22 mouse cellular contexts compared by ENCODE assay signal in the genomic region with DNA sequence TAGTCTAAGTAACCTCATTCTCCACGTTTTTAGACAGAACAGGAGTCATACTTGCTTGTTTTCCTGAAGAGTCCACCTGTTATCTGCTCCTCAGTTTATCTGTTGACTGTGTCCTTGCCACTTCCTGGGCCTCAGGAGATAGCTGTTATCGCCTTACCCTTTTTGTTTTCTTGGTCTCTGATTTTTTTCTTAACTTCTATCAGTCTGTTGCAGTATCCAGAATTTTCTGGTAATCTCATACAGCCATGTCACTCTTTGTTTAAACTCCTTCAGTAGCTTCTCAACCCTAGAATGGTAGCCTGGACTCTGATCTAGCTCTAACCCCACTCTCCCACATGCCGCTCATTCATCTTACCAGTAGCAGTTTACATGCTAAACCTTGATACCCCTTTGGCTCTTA. TPM values are rescaled to one million over a fixed set of nuclear protein-coding genes. Genes with fewer than 3 reads are reported as not detected.
DNase-seq lines count a peak whose midpoint lies in the region; ATAC-seq and TF ChIP-seq lines count a peak whose summit lies in the region.
"Had no signal": no experiment of that assay in that cellular context is flagged by ENCODE, and none has a peak within 500 bp of the region (broad histone marks: within the 10 kb centered on the region; RNA-seq: fewer than 3 reads in every experiment).

No protein-coding gene starts in this region.

- H3K4me3 ChIP-seq in G1E (ENCODE audit: low read depth, low read length) (peak overlapping the region; percentile 9; the same call in 1 of the 2 replicates), MEL (ENCODE audit: control insufficient read depth in 1 of 2, insufficient read depth in 1 of 2, low read depth in 2 of 2, low read length in 2 of 2) (no peak overlapping the region)
- H3K4me3 ChIP-seq in liver, embryonic 14.5 days (ENCODE audit: insufficient read depth in 1 of 2, low read depth in 2 of 2, low read length in 2 of 2): no peak overlapping the region
- no peak overlapping the region for H3K4me3 ChIP-seq in hindbrain, embryonic 12.5 days
- H3K4me3 ChIP-seq: embryonic facial prominence, embryonic 15.5 days; erythroblast, embryonic 14.5 days; forebrain, embryonic 10.5 days; gastrocnemius, adult 2 months; heart, embryonic 10.5 days; heart, embryonic 15.5 days had no signal

- peak overlapping the region; percentile 40; the same call in 1 of the 2 replicates for H3K27ac ChIP-seq in MEL (ENCODE audit: control insufficient read depth, low read depth, low read length)
- no peak overlapping the region for H3K27ac ChIP-seq in liver, embryonic 14.5 days
- H3K27ac ChIP-seq in hindbrain, embryonic 12.5 days: no peak overlapping the region
- H3K27ac ChIP-seq: embryonic facial prominence, embryonic 15.5 days; forebrain, embryonic 10.5 days; heart, embryonic 10.5 days; heart, embryonic 15.5 days; hindbrain, embryonic 14.5 days had no signal

- DNase-seq in G1E (ENCODE audit: low spot score) (peak; percentile 34), MEL (ENCODE audit: low read depth, low spot score) (peak; percentile 57)
- peak in 1 of 3 experiments; percentile 13 for DNase-seq in liver, embryonic 14.5 days (ENCODE audit: low read depth in 3 of 3, low spot score in 3 of 3)
- no peak for DNase-seq in spleen, postnatal 14 days (ENCODE audit: low spot score in 2 of 2)
- DNase-seq in cerebellum, postnatal 4 days (ENCODE audit: low spot score in 2 of 2): no peak
- DNase-seq: adrenal gland, postnatal 10 days; cerebellum, adult 2 months; cerebellum, postnatal 10 days; embryo, embryonic 11 days; gastrocnemius, adult 2 months; gastrocnemius, postnatal 36 days; heart, adult 18-20 months; heart, postnatal 14 days had no signal

- H3K79me2 ChIP-seq in MEL (ENCODE audit: control insufficient read depth, insufficient read depth, low read length, poor library complexity): peaks cover 14% of the 10 kb centered on the region

- ATAC-seq in G1E (ENCODE audit: extremely low read depth, insufficient number of reproducible peaks, low FRiP score, poor library complexity, severe bottlenecking): peak; percentile 88
- ATAC-seq in liver, embryonic 14.5 days (ENCODE audit: insufficient read depth): peak; percentile 58; the same call in 1 of the 2 replicates
- ATAC-seq in megakaryocyte-erythroid progenitor cell, adult 5-6 weeks (replicated peaks; ENCODE audit: low FRiP score, low TSS enrichment, poor library complexity, severe bottlenecking): peak; percentile 81
- no peak for ATAC-seq in hindbrain, embryonic 12.5 days (ENCODE audit: low FRiP score)
- ATAC-seq: forebrain, embryonic 14.5 days had no signal

- TF ChIP-seq CTCF in G1E (IDR thresholded peaks at IDR 0.05; ENCODE audit: low read depth, low read length) (no peak), MEL (IDR thresholded peaks at IDR 0.05 in 2 of 3, conservative IDR thresholded peaks at IDR 0.05 in 1 of 3; ENCODE audit: control insufficient read depth in 1 of 3, insufficient read depth in 1 of 3, low read depth in 2 of 3, low read length in 3 of 3, poor library complexity in 1 of 3, severe bottlenecking in 1 of 3) (no peak)
- no peak for TF ChIP-seq CTCF in liver, embryonic 14.5 days (IDR thresholded peaks at IDR 0.05; ENCODE audit: low read depth)

- no peak for TF ChIP-seq RAD21 in MEL (IDR thresholded peaks at IDR 0.05; ENCODE audit: low read depth, low read length)

- H3K27me3 ChIP-seq in G1E (ENCODE audit: insufficient read depth, low read length): no peaks in the 10 kb centered on the region
- H3K27me3 ChIP-seq in MEL (ENCODE audit: control insufficient read depth in 1 of 2, insufficient read depth in 2 of 2, low read length in 2 of 2): no peaks in the 10 kb centered on the region
- H3K27me3 ChIP-seq in liver, embryonic 14.5 days (ENCODE audit: control insufficient read depth, insufficient read depth, low read length): no peaks in the 10 kb centered on the region
- H3K27me3 ChIP-seq in hindbrain, embryonic 12.5 days: no peaks in the 10 kb centered on the region
- H3K27me3 ChIP-seq: embryonic facial prominence, embryonic 15.5 days; heart, embryonic 15.5 days had no signal

- H3K4me2 ChIP-seq in liver, embryonic 14.5 days (ENCODE audit: low read depth): no peak overlapping the region
- H3K4me2 ChIP-seq in hindbrain, embryonic 12.5 days (replicated peaks): no peak overlapping the region
- H3K4me2 ChIP-seq: embryonic facial prominence, embryonic 15.5 days; heart, embryonic 15.5 days; hindbrain, embryonic 14.5 days had no signal

- H3K4me1 ChIP-seq in G1E (ENCODE audit: insufficient read depth, low read depth, low read length) (peaks cover 74% of the 10 kb centered on the region), MEL (ENCODE audit: control insufficient read depth in 1 of 2, insufficient read depth in 2 of 2, low read length in 2 of 2) (peaks cover 32 to 36% of the 10 kb centered on the region in 2 experiments)
- peaks cover 15% of the 10 kb centered on the region in 2 experiments for H3K4me1 ChIP-seq in liver, embryonic 14.5 days (replicated peaks; ENCODE audit: control insufficient read depth in 2 of 2, insufficient read depth in 2 of 2, low read length in 1 of 2)
- H3K4me1 ChIP-seq in hindbrain, embryonic 12.5 days: no peaks in the 10 kb centered on the region
- H3K4me1 ChIP-seq: embryonic facial prominence, embryonic 15.5 days; forebrain, embryonic 10.5 days; heart, embryonic 15.5 days had no signal

- no peak for TF ChIP-seq POLR2A in MEL (IDR thresholded peaks at IDR 0.05; ENCODE audit: control insufficient read depth in 1 of 2, insufficient read depth in 1 of 2, low read depth in 1 of 2, low read length in 2 of 2, poor library complexity in 1 of 2)

- no peak overlapping the region for H3K9ac ChIP-seq in MEL (ENCODE audit: control insufficient read depth, low read depth, low read length, poor library complexity, severe bottlenecking)
- H3K9ac ChIP-seq in liver, embryonic 14.5 days (replicated peaks): no peak overlapping the region
- no peak overlapping the region for H3K9ac ChIP-seq in hindbrain, embryonic 12.5 days
- H3K9ac ChIP-seq: embryonic facial prominence, embryonic 15.5 days; heart, embryonic 15.5 days; hindbrain, embryonic 14.5 days had no signal

- WGBS in liver, embryonic 14.5 days (ENCODE audit: insufficient replicate concordance): 12% methylated on average over 3 of the region's 3 CpGs
- WGBS in hindbrain, embryonic 12.5 days: 86% methylated on average over 3 of the region's 3 CpGs

- H3K9me3 ChIP-seq in G1E (replicated peaks) (no peaks in the 10 kb centered on the region), MEL (replicated peaks; ENCODE audit: insufficient read depth, low read length) (no peaks in the 10 kb centered on the region)
- no peaks in the 10 kb centered on the region for H3K9me3 ChIP-seq in liver, embryonic 14.5 days (ENCODE audit: control insufficient read depth, low read length)
- H3K9me3 ChIP-seq in hindbrain, embryonic 12.5 days (replicated peaks): no peaks in the 10 kb centered on the region
- H3K9me3 ChIP-seq: embryonic facial prominence, embryonic 15.5 days; forebrain, embryonic 10.5 days; heart, embryonic 10.5 days; heart, embryonic 15.5 days had no signal

- peak; percentile 93 to 96 for TF ChIP-seq EP300 in MEL (IDR thresholded peaks at IDR 0.05; ENCODE audit: low read depth in 1 of 2, low read length in 2 of 2)
- peak; percentile 79 for TF ChIP-seq EP300 in liver, embryonic 14.5 days (IDR thresholded peaks at IDR 0.05; ENCODE audit: low read depth)

- H3K36me3 ChIP-seq in G1E (replicated peaks): peaks cover 16% of the 10 kb centered on the region
- H3K36me3 ChIP-seq in MEL (ENCODE audit: control insufficient read depth in 1 of 2, insufficient read depth in 2 of 2, low read length in 2 of 2): peaks cover 0 to 60% of the 10 kb centered on the region in 2 experiments; a peak in 2 of 4 replicates
- H3K36me3 ChIP-seq in liver, embryonic 14.5 days (replicated peaks; ENCODE audit: control insufficient read depth, insufficient read depth, low read depth): no peaks in the 10 kb centered on the region
- no peaks in the 10 kb centered on the region for H3K36me3 ChIP-seq in hindbrain, embryonic 12.5 days
- H3K36me3 ChIP-seq: embryonic facial prominence, embryonic 15.5 days; heart, embryonic 10.5 days; heart, embryonic 15.5 days had no signal

TF ChIP-seq in MEL, 35 proteins besides CTCF, POLR2A, EP300 and RAD21 (continues in another document):
- TF ChIP-seq BHLHE40 (IDR thresholded peaks at IDR 0.05; ENCODE audit: borderline replicate concordance, low read depth, low read length) (peak; percentile 54), MXI1 (IDR thresholded peaks at IDR 0.05; ENCODE audit: low read depth, low read length) (peak; percentile 58; the same call in 1 of the 2 replicates), ELF1 (IDR thresholded peaks at IDR 0.05; ENCODE audit: low read depth, low read length) (0 out of 2 replicates have a peak, but pooled peaks have one; percentile 32), E2F4 (IDR thresholded peaks at IDR 0.05; ENCODE audit: borderline replicate concordance, low read depth, low read length) (no peak), GATA1 (IDR thresholded peaks at IDR 0.05; ENCODE audit: low read depth, low read length) (peak; percentile 99), MYC (IDR thresholded peaks at IDR 0.05; ENCODE audit: low read depth, low read length) (no peak), RCOR1 (IDR thresholded peaks at IDR 0.05; ENCODE audit: low read depth, low read length) (peak; percentile 99), MAZ (IDR thresholded peaks at IDR 0.05; ENCODE audit: low read depth, low read length) (no peak; the same call in 1 of the 2 replicates), TAL1 (IDR thresholded peaks at IDR 0.05; ENCODE audit: low read length) (peak; percentile 70), ETS1 (IDR thresholded peaks at IDR 0.05; ENCODE audit: low read depth, low read length) (peak; percentile 86), ZNF384 (IDR thresholded peaks at IDR 0.05; ENCODE audit: low read depth, low read length) (peak; percentile 87), CHD1 (IDR thresholded peaks at IDR 0.05; ENCODE audit: low read depth, low read length) (0 out of 2 replicates have a peak, but pooled peaks have one; percentile 74), SIN3A (IDR thresholded peaks at IDR 0.05; ENCODE audit: low read length) (peak; percentile 68)

RNA-seq across cellular contexts. Expression of a gene that starts 10.6 kb away (rescaled TPM):
- total RNA-seq in G1E (2014; fragmentation: Nextera tagmentation) (195 and 199 TPM in 2 replicates), G1E (2017) (225 and 240 TPM in 2 replicates), MEL (2012; rRNA removed) (78.2 and 81.1 TPM in 2 replicates)
- polyA plus RNA-seq in G1E (2012) (80.8 and 103 TPM in 2 replicates), MEL (2012; ENCODE audit: insufficient read depth in 1 of 2, insufficient read length in 2 of 2, low read depth in 1 of 2, low replicate concordance in 2 of 2, missing spikeins in 1 of 2) (100 to 1,000 TPM in 1 of 2 experiments, 10 to 100 TPM in 1; 59.5 to 507 TPM)
- 11.2 and 16.0 TPM in 2 replicates for polyA plus RNA-seq in liver, embryonic 14.5 days (2012; rRNA removed)
- polyA plus RNA-seq in liver, embryonic 14.5 days (2014; fragmentation: Nextera tagmentation; extraction: Ambion mirVana): 36.3 and 36.4 TPM in 2 replicates
- total RNA-seq in megakaryocyte-erythroid progenitor cell, adult 5-6 weeks (2014; fragmentation: Nextera tagmentation): 63.4 and 63.8 TPM in 2 replicates
- total RNA-seq in megakaryocyte-erythroid progenitor cell, adult 5-6 weeks (2017): 115 and 134 TPM in 2 replicates
- 84.2 and 84.3 TPM in 2 replicates for polyA plus RNA-seq in hindbrain, embryonic 12.5 days (2016; fragmentation: Nextera tagmentation; extraction: Ambion mirVana)

Comparison
In these comparisons a context has a peak if more than half of its experiments do, and no peak if none do; other contexts are left out.
1. DNase-seq: peak in G1E (single experiment) and MEL (single experiment); none in spleen, postnatal 14 days (0 of 2) and cerebellum, postnatal 4 days (0 of 2).